Mouse (Mus musculus): ENCODE measurements around the gene Znhit2. TPM values are rescaled to one million over a fixed set of nuclear protein-coding genes. Genes with fewer than 3 reads are reported as not detected.

Znhit2 gene
- total and polyA plus RNA-seq, 3 experiments: 27.0 to 37.3 TPM; not detected in 1

DNA sequence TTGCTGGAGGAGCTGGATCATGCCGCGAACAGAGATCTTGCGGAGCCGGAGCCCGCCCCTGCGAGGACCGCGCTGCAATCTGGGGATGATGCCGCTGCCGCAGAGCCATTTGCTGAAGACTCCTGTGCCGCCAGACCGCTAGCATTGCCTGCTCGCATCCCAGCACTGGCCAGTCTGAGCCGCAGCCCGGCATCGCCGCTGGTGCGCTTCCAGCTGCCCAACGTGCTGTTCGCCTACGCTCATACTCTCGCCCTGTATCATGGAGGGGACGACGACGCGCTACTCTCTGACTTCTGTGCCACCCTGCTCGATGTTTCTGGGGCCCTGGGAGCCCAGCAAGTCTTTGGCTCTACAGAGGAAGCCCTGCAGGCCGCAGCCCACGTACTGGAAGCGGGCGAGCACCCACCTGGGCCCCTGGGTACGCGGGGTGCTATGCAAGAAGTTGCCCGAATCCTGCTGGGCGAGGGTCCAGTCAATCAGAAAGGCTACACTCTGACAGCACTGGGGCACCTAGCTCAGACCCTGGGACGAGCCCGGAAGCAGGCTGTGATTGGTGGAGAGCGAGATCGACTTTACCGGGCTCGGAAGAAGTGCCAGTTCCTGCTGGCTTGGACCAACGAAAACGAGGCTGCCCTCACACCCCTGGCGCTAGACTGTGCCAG is 780 bp downstream of the Znhit2 start:
- Histone ChIP-seq H3K27me3 (ENCODE audit: control insufficient read depth in 1 of 2, insufficient read depth in 2 of 2, low read length in 2 of 2) (no peaks in the 10 kb centered on the region), H3K79me2 (ENCODE audit: control insufficient read depth, insufficient read depth, low read length, poor library complexity) (peaks cover 39% of the 10 kb centered on the region), H3K9ac (ENCODE audit: control insufficient read depth, low read depth, low read length, poor library complexity, severe bottlenecking) (peak overlapping the region; percentile 93), H3K4me1 (ENCODE audit: control insufficient read depth in 1 of 2, insufficient read depth in 2 of 2, low read length in 2 of 2) (peaks cover 0 to 14% of the 10 kb centered on the region in 2 experiments; a peak in 2 of 4 replicates), H3K4me3 (ENCODE audit: control insufficient read depth in 1 of 2, insufficient read depth in 1 of 2, low read depth in 2 of 2, low read length in 2 of 2) (peak overlapping the region; percentile 73 to 83), H3K9me3 (replicated peaks; ENCODE audit: insufficient read depth, low read length) (no peaks in the 10 kb centered on the region), H3K36me3 (ENCODE audit: control insufficient read depth in 1 of 2, insufficient read depth in 2 of 2, low read length in 2 of 2) (peaks cover 3 to 13% of the 10 kb centered on the region in 2 experiments; a peak in 3 of 4 replicates), H3K27ac (ENCODE audit: control insufficient read depth, low read depth, low read length) (peak overlapping the region; percentile 89)
- peak; percentile 79 for DNase-seq (ENCODE audit: low read depth, low spot score)
- TF ChIP-seq BHLHE40 (IDR thresholded peaks at IDR 0.05; ENCODE audit: borderline replicate concordance, low read depth, low read length) (no peak), UBTF (IDR thresholded peaks at IDR 0.05; ENCODE audit: borderline replicate concordance, insufficient read depth, low read depth, low read length) (no peak), HCFC1 (IDR thresholded peaks at IDR 0.05; ENCODE audit: low read depth, low read length) (no peak), CHD1 (IDR thresholded peaks at IDR 0.05; ENCODE audit: low read depth, low read length) (no peak), POLR2AphosphoS2 (IDR thresholded peaks at IDR 0.05; ENCODE audit: low read length) (no peak; the same call in 1 of the 2 replicates), ZMIZ1 (IDR thresholded peaks at IDR 0.05; ENCODE audit: low read depth, low read length) (no peak), E2F4 (IDR thresholded peaks at IDR 0.05; ENCODE audit: borderline replicate concordance, low read depth, low read length) (no peak), SMC3 (IDR thresholded peaks at IDR 0.05; ENCODE audit: low read depth, low read length) (no peak), MEF2A (IDR thresholded peaks at IDR 0.05; ENCODE audit: extremely low read depth, insufficient replicate concordance, low read depth, low read length, poor library complexity, severe bottlenecking) (no peak), ETS1 (IDR thresholded peaks at IDR 0.05; ENCODE audit: low read depth, low read length) (no peak), MAZ (IDR thresholded peaks at IDR 0.05; ENCODE audit: low read depth, low read length) (no peak), CTCF (IDR thresholded peaks at IDR 0.05 in 2 of 3, conservative IDR thresholded peaks at IDR 0.05 in 1 of 3; ENCODE audit: control insufficient read depth in 1 of 3, insufficient read depth in 1 of 3, low read depth in 2 of 3, low read length in 3 of 3, poor library complexity in 1 of 3, severe bottlenecking in 1 of 3) (no peak), ZKSCAN1 (IDR thresholded peaks at IDR 0.05; ENCODE audit: low read depth, low read length) (no peak), MAX (IDR thresholded peaks at IDR 0.05; ENCODE audit: low read length) (0 out of 2 replicates have a peak, but pooled peaks have one; percentile 13), GABPA (IDR thresholded peaks at IDR 0.05; ENCODE audit: low read depth, low read length) (no peak), NELFE (IDR thresholded peaks at IDR 0.05; ENCODE audit: low read depth, low read length) (peak; percentile 46), POLR2A (IDR thresholded peaks at IDR 0.05; ENCODE audit: control insufficient read depth in 1 of 2, insufficient read depth in 1 of 2, low read depth in 1 of 2, low read length in 2 of 2, poor library complexity in 1 of 2) (peak; percentile 20 to 52; a peak in 1 of 4 replicates), USF1 (IDR thresholded peaks at IDR 0.05; ENCODE audit: low read depth, low read length) (no peak), RCOR1 (IDR thresholded peaks at IDR 0.05; ENCODE audit: low read depth, low read length) (no peak), ZNF384 (IDR thresholded peaks at IDR 0.05; ENCODE audit: low read depth, low read length) (no peak), ELF1 (IDR thresholded peaks at IDR 0.05; ENCODE audit: low read depth, low read length) (peak; percentile 77), TBP (IDR thresholded peaks at IDR 0.05; ENCODE audit: low read depth, low read length) (0 out of 2 replicates have a peak, but pooled peaks have one; percentile 34), MXI1 (IDR thresholded peaks at IDR 0.05; ENCODE audit: low read depth, low read length) (no peak)

All from MEL (cell line).